ENCODE assay signal across 16 mouse cellular contexts in genomic region chr2:179336235-179336634, GRCm38 (mm10).
DNase-seq lines count a peak whose midpoint lies in the region; ATAC-seq and TF ChIP-seq lines count a peak whose summit lies in the region.
"Had no signal": no experiment of that assay in that cellular context is flagged by ENCODE, and none has a peak within 500 bp of the region (broad histone marks: within the 10 kb centered on the region; RNA-seq: fewer than 3 reads in every experiment).

No protein-coding gene starts in this region.

- H3K36me3 ChIP-seq in forebrain, embryonic 14.5 days (ENCODE audit: control insufficient read depth, insufficient read depth, low read length), result no peaks in the 10 kb centered on the region
- H3K36me3 ChIP-seq in hindbrain, postnatal 0 days (ENCODE audit: insufficient read depth, low read length), result no peaks in the 10 kb centered on the region
- H3K36me3 ChIP-seq in neural tube, embryonic 14.5 days (ENCODE audit: control insufficient read depth, insufficient read depth, low read length), result no peaks in the 10 kb centered on the region
- H3K36me3 ChIP-seq: heart, embryonic 10.5 days; liver, embryonic 15.5 days; stomach, embryonic 15.5 days had no signal

- no peak overlapping the region for H3K4me3 ChIP-seq in forebrain, embryonic 14.5 days (ENCODE audit: low read depth, low read length)
- no peak overlapping the region for H3K4me3 ChIP-seq in hindbrain, postnatal 0 days (ENCODE audit: low read length)
- no peak overlapping the region for H3K4me3 ChIP-seq in neural tube, embryonic 14.5 days (ENCODE audit: low read depth, low read length)
- H3K4me3 ChIP-seq: heart, embryonic 10.5 days; liver, embryonic 15.5 days; stomach, embryonic 15.5 days had no signal

- H3K9me3 ChIP-seq in forebrain, embryonic 14.5 days (replicated peaks; ENCODE audit: control insufficient read depth, low read length), result no peaks in the 10 kb centered on the region
- no peaks in the 10 kb centered on the region for H3K9me3 ChIP-seq in hindbrain, postnatal 0 days (ENCODE audit: low read length)
- no peaks in the 10 kb centered on the region for H3K9me3 ChIP-seq in neural tube, embryonic 14.5 days (ENCODE audit: control insufficient read depth, low read length)
- H3K9me3 ChIP-seq: heart, embryonic 10.5 days; stomach, embryonic 15.5 days had no signal

- no peaks in the 10 kb centered on the region for H3K4me1 ChIP-seq in forebrain, embryonic 14.5 days (ENCODE audit: control insufficient read depth, insufficient read depth, low read length)
- H3K4me1 ChIP-seq in hindbrain, postnatal 0 days (ENCODE audit: insufficient read depth, low read length), result no peaks in the 10 kb centered on the region
- H3K4me1 ChIP-seq in neural tube, embryonic 14.5 days (ENCODE audit: control insufficient read depth, insufficient read depth, low read length), result 0 out of 2 replicates have a peak, but pooled peaks cover 3% of the 10 kb centered on the region
- H3K4me1 ChIP-seq: heart, embryonic 10.5 days; liver, embryonic 15.5 days; stomach, embryonic 15.5 days had no signal

- no peaks in the 10 kb centered on the region for H3K27me3 ChIP-seq in forebrain, embryonic 14.5 days (replicated peaks; ENCODE audit: control insufficient read depth, insufficient read depth, low read length)
- no peaks in the 10 kb centered on the region for H3K27me3 ChIP-seq in hindbrain, postnatal 0 days (ENCODE audit: insufficient read depth, low read length)
- H3K27me3 ChIP-seq in neural tube, embryonic 14.5 days (ENCODE audit: control insufficient read depth, insufficient read depth, low read length), result no peaks in the 10 kb centered on the region
- H3K27me3 ChIP-seq: CH12.LX; liver, embryonic 15.5 days; Patski; stomach, embryonic 15.5 days had no signal

- peak; percentile 71 for ATAC-seq in forebrain, embryonic 14.5 days
- peak; percentile 69; the same call in 1 of the 2 replicates for ATAC-seq in hindbrain, postnatal 0 days
- peak; percentile 75; the same call in 1 of the 2 replicates for ATAC-seq in neural tube, embryonic 14.5 days (ENCODE audit: low read depth)
- ATAC-seq in megakaryocyte, adult 5-6 weeks (ENCODE audit: poor library complexity, severe bottlenecking), result no peak
- ATAC-seq: Patski had no signal

- 0% methylated on average over 1 of the region's 1 CpGs for WGBS in forebrain, embryonic 14.5 days
- 22% methylated on average over 1 of the region's 1 CpGs for WGBS in hindbrain, postnatal 0 days
- WGBS in neural tube, embryonic 14.5 days, result 4% methylated on average over 1 of the region's 1 CpGs

- no peak overlapping the region for H3K4me2 ChIP-seq in forebrain, embryonic 14.5 days (ENCODE audit: low read length)
- no peak overlapping the region for H3K4me2 ChIP-seq in hindbrain, postnatal 0 days (ENCODE audit: low read depth, low read length)
- no peak overlapping the region for H3K4me2 ChIP-seq in neural tube, embryonic 14.5 days (ENCODE audit: low read depth, low read length)
- H3K4me2 ChIP-seq: liver, embryonic 15.5 days; stomach, embryonic 15.5 days had no signal

- no peak for TF ChIP-seq CTCF in hindbrain, postnatal 0 days (IDR thresholded peaks at IDR 0.05; ENCODE audit: low read depth)

- DNase-seq in embryo, embryonic 10.5 days (ENCODE audit: low spot score), result peak; percentile 57
- DNase-seq in forebrain, embryonic 14.5 days (ENCODE audit: low spot score), result peak; percentile 75
- peak; percentile 56 for DNase-seq in hindbrain, postnatal 0 days (ENCODE audit: low spot score)
- DNase-seq in c-Kit-positive CD71-positive TER-119-positive erythroid progenitor cells, embryonic 14.5 days (ENCODE audit: low spot score), result no peak
- DNase-seq in cerebellum, adult 9-10 months, result no peak
- DNase-seq: kidney, adult 9 months; right cerebral cortex, postnatal 14 days; thymus, postnatal 25 days had no signal

- H3K9ac ChIP-seq in forebrain, embryonic 14.5 days (ENCODE audit: low read length), result no peak overlapping the region
- H3K9ac ChIP-seq in hindbrain, postnatal 0 days (replicated peaks; ENCODE audit: low read length), result no peak overlapping the region
- no peak overlapping the region for H3K9ac ChIP-seq in neural tube, embryonic 14.5 days (replicated peaks; ENCODE audit: low read depth, low read length)
- H3K9ac ChIP-seq: liver, embryonic 15.5 days; stomach, embryonic 15.5 days had no signal

- H3K27ac ChIP-seq in forebrain, embryonic 14.5 days (ENCODE audit: low read depth, low read length), result no peak overlapping the region
- H3K27ac ChIP-seq in hindbrain, postnatal 0 days, result no peak overlapping the region
- H3K27ac ChIP-seq in neural tube, embryonic 14.5 days (ENCODE audit: low read depth, low read length), result no peak overlapping the region
- H3K27ac ChIP-seq: heart, embryonic 10.5 days; liver, embryonic 15.5 days; macrophage; stomach, embryonic 15.5 days had no signal

Comparison
In these comparisons a context has a peak if more than half of its experiments do, and no peak if none do; other contexts are left out.
1. DNase-seq: peak in embryo, embryonic 10.5 days (single experiment), forebrain, embryonic 14.5 days (single experiment) and hindbrain, postnatal 0 days (single experiment); none in c-Kit-positive CD71-positive TER-119-positive erythroid progenitor cells, embryonic 14.5 days (single experiment) and cerebellum, adult 9-10 months (single experiment).